In genomic region chr6:31873911-31874310, GRCm38 (mm10) we compare ENCODE assay signal across 27 mouse cellular contexts.
A peak's percentile ranks its signal among the peaks of the same experiment; 100 is the strongest.
DNase-seq lines count a peak whose midpoint lies in the region; ATAC-seq and TF ChIP-seq lines count a peak whose summit lies in the region.
"Had no signal": no experiment of that assay in that cellular context is flagged by ENCODE, and none has a peak within 500 bp of the region (broad histone marks: within the 10 kb centered on the region; RNA-seq: fewer than 3 reads in every experiment).

No protein-coding gene starts in this region.

- H3K27ac ChIP-seq in hindbrain, postnatal 0 days, result no peak overlapping the region
- no peak overlapping the region for H3K27ac ChIP-seq in hindbrain, embryonic 12.5 days
- no peak overlapping the region for H3K27ac ChIP-seq in midbrain, embryonic 14.5 days (replicated peaks; ENCODE audit: low read depth, low read length)
- no peak overlapping the region for H3K27ac ChIP-seq in midbrain, embryonic 15.5 days
- H3K27ac ChIP-seq: forebrain, embryonic 13.5 days; kidney, postnatal 0 days; limb, embryonic 13.5 days; liver, embryonic 13.5 days; neural tube, embryonic 12.5 days had no signal

- no peak for TF ChIP-seq CTCF in hindbrain, postnatal 0 days (IDR thresholded peaks at IDR 0.05; ENCODE audit: low read depth)

- peak; percentile 25 for DNase-seq in adrenal gland, postnatal 10 days
- DNase-seq in adrenal gland, adult 8-10 months, result no peak
- peak; percentile 83 for DNase-seq in heart, adult 11 months
- DNase-seq in heart, adult 8-10 months (ENCODE audit: low spot score), result no peak
- peak; percentile 40 for DNase-seq in hindbrain, postnatal 0 days (ENCODE audit: low spot score)
- peak; percentile 56 for DNase-seq in midbrain, embryonic 14.5 days
- DNase-seq: cerebellum, adult 8-10 months; cerebellum, postnatal 36 days; gastrocnemius, postnatal 25 days; heart, adult 18-20 months; heart, postnatal 14 days; kidney, adult 8-10 months; kidney, postnatal 4 days; liver, embryonic 13.5 days; lung, adult 2 months; thymus, adult 2 months; thymus, postnatal 36 days had no signal

- 23% methylated on average over 1 of the region's 1 CpGs for WGBS in hindbrain, postnatal 0 days
- WGBS in hindbrain, embryonic 12.5 days, result 17% methylated on average over 1 of the region's 1 CpGs
- WGBS in midbrain, embryonic 14.5 days, result 21% methylated on average over 1 of the region's 1 CpGs
- 30% methylated on average over 1 of the region's 1 CpGs for WGBS in midbrain, embryonic 15.5 days

- H3K36me3 ChIP-seq in hindbrain, postnatal 0 days (ENCODE audit: insufficient read depth, low read length), result no peaks in the 10 kb centered on the region
- no peaks in the 10 kb centered on the region for H3K36me3 ChIP-seq in hindbrain, embryonic 12.5 days
- no peaks in the 10 kb centered on the region for H3K36me3 ChIP-seq in midbrain, embryonic 14.5 days (ENCODE audit: control insufficient read depth, insufficient read depth, low read length)
- no peaks in the 10 kb centered on the region for H3K36me3 ChIP-seq in midbrain, embryonic 15.5 days (replicated peaks)
- H3K36me3 ChIP-seq: limb, embryonic 13.5 days; liver, embryonic 13.5 days; neural tube, embryonic 12.5 days had no signal

- ATAC-seq in hindbrain, postnatal 0 days, result no peak
- ATAC-seq in hindbrain, embryonic 12.5 days (ENCODE audit: low FRiP score), result no peak
- ATAC-seq in midbrain, embryonic 14.5 days (ENCODE audit: low FRiP score, low TSS enrichment), result no peak
- ATAC-seq in midbrain, embryonic 15.5 days (replicated peaks), result no peak
- ATAC-seq: forebrain, embryonic 13.5 days; intestine, embryonic 16.5 days; midbrain, embryonic 16.5 days; Patski had no signal

- no peaks in the 10 kb centered on the region for H3K4me1 ChIP-seq in hindbrain, postnatal 0 days (ENCODE audit: insufficient read depth, low read length)
- peaks cover 5% of the 10 kb centered on the region for H3K4me1 ChIP-seq in hindbrain, embryonic 12.5 days
- peaks cover 4% of the 10 kb centered on the region; the same call in 1 of the 2 replicates for H3K4me1 ChIP-seq in midbrain, embryonic 14.5 days (ENCODE audit: control insufficient read depth, insufficient read depth, low read length)
- peaks cover 6% of the 10 kb centered on the region for H3K4me1 ChIP-seq in midbrain, embryonic 15.5 days
- H3K4me1 ChIP-seq: forebrain, embryonic 13.5 days; limb, embryonic 13.5 days; liver, embryonic 13.5 days; neural tube, embryonic 12.5 days had no signal

- no peaks in the 10 kb centered on the region for H3K27me3 ChIP-seq in hindbrain, postnatal 0 days (ENCODE audit: insufficient read depth, low read length)
- no peaks in the 10 kb centered on the region for H3K27me3 ChIP-seq in hindbrain, embryonic 12.5 days
- H3K27me3 ChIP-seq in midbrain, embryonic 14.5 days (ENCODE audit: control insufficient read depth, insufficient read depth, low read length), result no peaks in the 10 kb centered on the region
- no peaks in the 10 kb centered on the region for H3K27me3 ChIP-seq in midbrain, embryonic 15.5 days (replicated peaks)
- H3K27me3 ChIP-seq: forebrain, embryonic 13.5 days; limb, embryonic 13.5 days; liver, embryonic 13.5 days; neural tube, embryonic 12.5 days had no signal

- H3K4me2 ChIP-seq in hindbrain, postnatal 0 days (ENCODE audit: low read depth, low read length), result no peak overlapping the region
- H3K4me2 ChIP-seq in hindbrain, embryonic 12.5 days (replicated peaks), result no peak overlapping the region
- H3K4me2 ChIP-seq in midbrain, embryonic 14.5 days (ENCODE audit: low read length), result no peak overlapping the region
- no peak overlapping the region for H3K4me2 ChIP-seq in midbrain, embryonic 15.5 days
- H3K4me2 ChIP-seq: forebrain, embryonic 13.5 days; limb, embryonic 13.5 days; liver, embryonic 13.5 days; neural tube, embryonic 12.5 days had no signal

- H3K4me3 ChIP-seq in hindbrain, postnatal 0 days (ENCODE audit: low read length), result no peak overlapping the region
- H3K4me3 ChIP-seq in hindbrain, embryonic 12.5 days, result no peak overlapping the region
- H3K4me3 ChIP-seq in midbrain, embryonic 14.5 days (replicated peaks; ENCODE audit: low read depth, low read length), result no peak overlapping the region
- no peak overlapping the region for H3K4me3 ChIP-seq in midbrain, embryonic 15.5 days
- H3K4me3 ChIP-seq: forebrain, embryonic 13.5 days; limb, embryonic 13.5 days; liver, embryonic 13.5 days; myocyte; neural tube, embryonic 12.5 days had no signal

- H3K9me3 ChIP-seq in hindbrain, postnatal 0 days (ENCODE audit: low read length), result no peaks in the 10 kb centered on the region
- no peaks in the 10 kb centered on the region for H3K9me3 ChIP-seq in hindbrain, embryonic 12.5 days (replicated peaks)
- no peaks in the 10 kb centered on the region for H3K9me3 ChIP-seq in midbrain, embryonic 14.5 days (ENCODE audit: control insufficient read depth, low read length)
- H3K9me3 ChIP-seq in midbrain, embryonic 15.5 days, result no peaks in the 10 kb centered on the region
- H3K9me3 ChIP-seq: forebrain, embryonic 13.5 days; limb, embryonic 13.5 days; liver, embryonic 13.5 days; neural tube, embryonic 12.5 days had no signal

- no peak overlapping the region for H3K9ac ChIP-seq in hindbrain, postnatal 0 days (replicated peaks; ENCODE audit: low read length)
- H3K9ac ChIP-seq in hindbrain, embryonic 12.5 days, result no peak overlapping the region
- no peak overlapping the region for H3K9ac ChIP-seq in midbrain, embryonic 14.5 days (replicated peaks; ENCODE audit: low read length)
- no peak overlapping the region for H3K9ac ChIP-seq in midbrain, embryonic 15.5 days
- H3K9ac ChIP-seq: forebrain, embryonic 13.5 days; limb, embryonic 13.5 days; liver, embryonic 13.5 days; neural tube, embryonic 12.5 days had no signal

Comparison
In these comparisons a context has a peak if more than half of its experiments do, and no peak if none do; other contexts are left out.
1. DNase-seq: peak in adrenal gland, postnatal 10 days (single experiment), heart, adult 11 months (single experiment), hindbrain, postnatal 0 days (single experiment) and midbrain, embryonic 14.5 days (single experiment); none in adrenal gland, adult 8-10 months (single experiment) and heart, adult 8-10 months (single experiment).